Mouse (Mus musculus): ENCODE measurements around the gene Ednrb.
A peak's percentile ranks its signal among the peaks of the same experiment; 100 is the strongest.
"Not testable (repeated sequence)": the region's sequence is repeated elsewhere in the genome, so short reads cannot be mapped to it uniquely, and the experiment has no call there.

Ednrb gene

DNA sequence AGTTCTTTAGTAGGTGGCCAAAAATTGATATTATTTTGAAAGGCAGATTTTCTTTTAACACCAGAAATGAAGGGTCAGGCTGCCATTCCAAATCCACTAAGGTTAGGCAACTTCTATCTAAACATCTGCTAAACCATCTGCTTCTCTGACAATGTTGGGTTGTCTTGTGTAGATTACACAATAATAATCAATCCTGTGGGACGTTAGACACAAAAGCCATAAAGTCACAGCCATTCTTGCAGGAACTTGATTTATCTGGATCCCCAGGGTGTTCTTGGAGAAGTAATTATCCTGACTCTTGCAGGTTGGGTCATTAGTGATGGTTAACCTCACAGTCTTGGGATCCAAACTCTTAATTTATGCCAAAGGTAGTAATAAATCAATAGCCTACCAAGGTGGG, 21.6 kb downstream of the Ednrb start:
- DNase-seq (ENCODE audit: low spot score), result no peak

DNA sequence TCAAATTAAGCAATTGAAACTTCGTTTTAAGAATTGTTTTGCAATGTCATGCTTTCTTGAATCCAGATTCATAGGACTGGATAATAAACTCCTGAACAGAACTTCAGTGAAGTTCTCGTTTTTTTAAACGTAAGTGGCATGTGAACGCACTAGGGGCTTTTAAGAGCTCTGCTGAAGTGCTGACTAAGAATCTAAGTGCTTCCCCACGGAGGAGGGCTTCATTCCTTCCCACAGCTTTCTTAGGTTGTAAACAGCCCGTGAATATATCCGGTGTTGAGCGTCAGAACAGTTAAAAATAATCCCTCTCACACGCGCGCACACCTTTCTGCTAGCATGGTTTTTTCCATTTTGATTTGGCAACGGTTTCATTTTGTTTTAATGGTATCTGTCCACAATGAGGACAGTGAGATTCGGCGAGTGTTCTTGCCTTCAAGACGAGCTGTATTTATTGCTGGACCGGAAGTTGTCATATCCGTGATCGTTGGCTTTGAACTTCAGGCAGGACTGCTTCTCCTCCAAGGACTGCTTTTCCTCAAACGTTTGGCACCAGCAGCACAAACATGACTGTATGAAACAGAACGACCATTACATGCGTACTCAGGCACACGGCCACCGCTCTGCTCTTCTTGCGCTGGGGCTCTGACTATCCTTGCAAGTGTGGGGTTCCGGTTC, 27.4 kb downstream of the Ednrb start:
- no peak for DNase-seq (ENCODE audit: low spot score)

- DNase-seq (ENCODE audit: low spot score), result peak; percentile 2
Observed at GRCm38 (mm10) chr14:103815542-103815941, 28.7 kb downstream of the Ednrb start.

DNA sequence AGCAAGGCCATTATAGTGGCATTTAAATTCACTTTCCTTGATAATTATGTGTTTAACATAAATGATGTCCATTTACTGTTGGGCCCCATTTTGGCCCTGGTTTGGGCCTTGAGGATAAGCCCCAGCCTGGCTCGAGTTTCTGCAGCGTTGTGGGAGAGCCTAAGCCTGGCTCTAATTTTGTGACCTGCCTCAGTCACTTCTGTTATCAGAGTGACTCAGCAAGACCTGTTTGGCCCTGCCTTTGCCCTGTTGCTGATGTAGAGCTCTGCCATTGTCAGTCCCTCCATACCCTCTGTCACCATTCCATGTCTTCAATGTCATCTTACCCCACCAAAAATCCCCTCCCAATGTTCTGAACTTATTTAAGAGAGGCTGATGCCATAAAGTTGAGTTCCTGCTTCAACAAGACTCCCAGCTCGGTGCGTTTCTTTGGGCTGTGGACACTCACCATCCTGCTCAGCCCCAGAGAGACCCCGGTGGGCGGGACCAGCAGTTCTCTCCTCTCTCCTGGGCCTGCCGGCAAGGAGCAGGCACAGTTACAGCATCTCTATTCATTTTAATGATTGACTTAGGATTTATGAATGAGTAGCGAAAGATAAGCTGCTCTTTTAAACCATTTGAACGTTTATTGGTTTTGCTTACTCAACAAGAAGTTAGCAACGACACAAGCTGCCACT, 30.0 kb downstream of the Ednrb start:
- no peak for DNase-seq (ENCODE audit: low spot score)

- no peak for DNase-seq (ENCODE audit: low spot score)
Observed at GRCm38 (mm10) chr14:103813246-103813645, 31.0 kb downstream of the Ednrb start.

DNA sequence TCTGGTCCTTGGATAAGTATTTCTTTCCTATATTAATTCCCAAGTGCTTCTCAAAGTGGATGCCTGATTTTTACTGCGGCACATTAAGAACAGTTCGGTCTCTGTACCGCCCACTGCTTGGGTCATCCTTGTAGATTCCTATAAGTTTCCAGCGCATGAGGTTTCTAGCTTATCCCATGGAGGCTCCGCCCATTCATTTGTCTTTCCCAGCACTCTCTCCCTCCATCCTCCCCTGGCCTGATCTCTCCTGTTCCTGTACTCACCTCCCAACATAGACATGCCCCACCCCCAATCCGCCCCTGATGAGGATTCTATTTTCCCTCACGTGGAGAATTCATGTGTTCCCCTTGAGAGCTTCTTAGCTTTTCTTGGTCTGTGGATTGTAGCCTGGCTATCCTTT, 32.9 kb downstream of the Ednrb start:
- DNase-seq (ENCODE audit: low spot score), result no peak

DNA sequence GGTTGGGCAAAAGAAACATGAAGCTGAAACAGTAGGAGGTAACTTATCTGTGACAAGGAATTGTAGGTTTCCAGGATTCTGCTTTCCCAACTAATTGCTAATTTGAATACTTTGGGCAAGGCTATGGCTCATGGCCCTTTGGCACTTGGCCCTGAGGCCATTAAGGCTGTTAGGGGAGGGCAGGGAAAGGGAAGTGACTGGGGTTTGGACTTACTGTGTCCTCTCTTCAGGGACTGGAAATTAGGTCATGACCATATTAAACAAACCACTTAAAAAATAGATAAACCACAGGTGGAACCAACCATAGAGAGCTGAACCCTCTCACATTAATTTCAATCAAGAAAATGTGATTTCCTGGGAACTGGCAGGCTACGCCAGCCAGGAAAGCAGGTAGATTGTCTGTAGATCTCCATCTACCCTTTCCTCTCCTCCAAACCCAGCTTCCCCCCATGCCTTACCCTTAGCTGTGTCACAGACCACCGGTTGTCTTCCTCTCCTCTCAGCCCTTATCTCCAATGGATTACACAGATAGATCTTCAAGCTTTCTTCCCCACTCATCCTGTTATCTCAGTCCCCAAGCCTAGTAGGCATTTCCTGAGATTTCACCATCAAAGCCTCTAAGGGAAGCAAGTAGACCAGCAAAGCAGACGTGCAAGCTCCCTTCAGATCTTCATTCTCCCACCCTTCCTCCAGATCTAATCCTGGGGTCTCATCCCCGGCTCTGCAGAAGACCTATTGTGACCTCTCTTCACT, 40.1 kb downstream of the Ednrb start:
- no peak for DNase-seq (ENCODE audit: low spot score)

DNA sequence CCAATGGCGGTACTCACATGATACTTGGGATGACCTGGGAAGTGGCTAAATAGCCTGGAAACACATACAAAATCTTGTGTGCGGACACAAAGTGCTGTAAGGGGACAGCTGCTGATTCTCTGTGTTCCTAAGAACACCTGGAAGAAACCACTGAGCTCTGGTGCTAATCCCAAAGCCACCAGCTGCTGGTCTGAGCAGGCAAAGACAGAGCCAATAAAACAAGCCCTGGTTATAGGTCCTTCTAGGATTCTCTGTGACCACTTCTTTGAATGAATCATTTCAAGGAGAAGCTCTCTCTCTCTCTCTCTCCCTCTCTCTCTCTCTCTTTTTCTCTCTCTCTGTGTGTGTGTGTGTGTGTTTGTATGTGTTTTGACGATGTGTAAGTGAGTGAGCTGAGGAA, 47.1 kb downstream of the Ednrb start:
- no peak for DNase-seq (ENCODE audit: low spot score)

GRCm38 (mm10) chr14:103795591-103795990, 48.6 kb downstream of the Ednrb start:
- no peak for DNase-seq (ENCODE audit: low spot score)

DNA sequence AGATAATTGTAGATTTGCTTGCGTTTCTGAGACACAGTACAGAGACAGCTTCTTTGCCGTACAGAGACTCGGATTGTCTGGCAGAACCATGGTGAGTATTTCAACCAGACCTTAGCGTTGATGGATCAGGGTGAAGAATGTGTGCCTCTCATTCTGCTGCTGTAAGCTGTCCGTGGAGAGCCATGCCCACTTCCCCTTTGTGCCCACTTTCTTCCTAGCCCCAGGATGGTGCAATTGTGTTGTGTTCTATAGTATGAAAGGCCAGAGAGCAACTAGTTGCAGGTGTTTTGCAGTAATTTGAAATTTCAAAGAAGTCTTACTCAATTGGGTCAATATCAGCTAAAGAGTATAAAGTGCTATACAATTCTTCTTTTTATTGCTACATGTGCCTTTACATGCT, 50.8 kb downstream of the Ednrb start:
- no peak for DNase-seq (ENCODE audit: low spot score)

- no peak for DNase-seq (ENCODE audit: low spot score)
Observed at GRCm38 (mm10) chr14:103792726-103793125, 51.5 kb downstream of the Ednrb start.

DNA sequence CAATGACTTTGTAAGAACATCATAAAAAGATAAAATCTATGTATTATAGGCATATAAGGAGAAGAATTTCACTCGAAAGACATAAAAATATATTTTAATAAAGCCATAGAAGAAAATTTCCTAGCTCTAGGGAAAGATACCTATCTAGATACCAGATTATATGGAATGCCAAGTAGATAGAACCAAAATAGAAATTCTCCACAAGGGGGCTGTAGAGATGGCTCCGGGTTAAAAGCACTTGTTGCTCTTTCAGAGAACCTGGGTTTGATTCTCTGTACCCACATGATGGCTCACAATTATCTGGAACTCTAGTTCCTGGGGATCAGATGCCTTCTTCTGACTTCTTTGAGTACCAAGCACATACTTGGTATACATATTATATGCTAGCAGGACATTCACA, 56.7 kb downstream of the Ednrb start:
- DNase-seq (ENCODE audit: low spot score), result no peak

DNA sequence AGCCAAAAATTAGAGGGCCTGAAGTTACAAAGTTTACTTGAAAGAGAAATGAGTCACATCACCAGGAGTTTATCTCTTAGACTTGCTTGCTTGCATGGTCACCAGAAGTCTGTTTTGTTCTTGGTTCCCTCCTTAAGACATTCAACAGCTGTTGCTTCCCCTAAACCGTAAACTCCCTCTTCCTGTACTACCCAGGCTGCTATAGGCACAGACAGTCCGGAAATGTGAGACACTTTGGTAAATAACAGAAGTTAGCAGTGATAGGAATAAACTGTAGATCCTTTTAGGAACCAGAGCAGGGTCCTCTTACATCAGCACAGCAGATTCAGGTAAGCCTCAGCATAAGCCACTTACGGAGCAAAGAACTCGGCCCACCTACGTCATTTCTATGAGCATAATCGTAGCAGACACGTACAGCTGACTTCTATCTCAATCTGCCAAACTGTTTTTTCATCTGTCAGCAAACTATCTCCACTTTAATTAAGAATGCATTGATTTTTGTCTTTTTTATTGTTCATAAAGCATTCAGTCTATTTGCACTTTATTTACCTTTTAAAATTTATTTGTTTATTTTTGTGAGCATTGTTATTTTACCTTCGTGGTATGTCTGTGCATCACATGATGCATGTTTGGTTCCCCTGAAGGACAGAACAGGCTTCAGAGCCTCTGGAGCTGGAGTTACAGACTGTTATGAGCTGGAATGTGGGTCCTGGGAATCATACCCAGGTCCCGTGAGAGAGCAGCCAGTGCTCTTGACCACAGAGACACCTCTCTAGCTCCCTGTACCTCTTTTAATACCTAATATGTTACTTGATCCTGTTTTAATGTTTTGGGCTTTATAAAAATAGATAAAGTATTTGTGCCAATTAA, 58.9 kb downstream of the Ednrb start:
- DNase-seq (ENCODE audit: low spot score), result no peak

DNA sequence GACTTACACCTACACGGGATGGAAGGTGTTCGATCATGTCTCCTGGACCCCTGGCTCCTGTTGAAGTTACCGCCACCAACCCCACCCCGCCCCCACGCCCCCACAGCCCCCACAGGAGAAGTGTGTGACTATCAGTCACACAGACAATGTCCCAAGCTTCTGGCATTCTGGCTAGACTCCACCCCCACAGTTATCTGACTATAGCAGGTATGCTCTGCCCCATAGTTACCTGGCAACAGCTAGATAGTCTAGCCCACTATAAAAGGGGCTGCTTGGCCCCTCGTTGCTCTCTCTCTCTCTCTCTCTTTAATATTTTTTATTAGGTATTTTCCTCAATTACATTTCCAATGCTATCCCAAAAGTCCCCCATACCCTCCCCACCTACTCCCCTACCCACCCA, 63.9 kb downstream of the Ednrb start:
- not testable (repeated sequence) for DNase-seq (ENCODE audit: low spot score)

DNA sequence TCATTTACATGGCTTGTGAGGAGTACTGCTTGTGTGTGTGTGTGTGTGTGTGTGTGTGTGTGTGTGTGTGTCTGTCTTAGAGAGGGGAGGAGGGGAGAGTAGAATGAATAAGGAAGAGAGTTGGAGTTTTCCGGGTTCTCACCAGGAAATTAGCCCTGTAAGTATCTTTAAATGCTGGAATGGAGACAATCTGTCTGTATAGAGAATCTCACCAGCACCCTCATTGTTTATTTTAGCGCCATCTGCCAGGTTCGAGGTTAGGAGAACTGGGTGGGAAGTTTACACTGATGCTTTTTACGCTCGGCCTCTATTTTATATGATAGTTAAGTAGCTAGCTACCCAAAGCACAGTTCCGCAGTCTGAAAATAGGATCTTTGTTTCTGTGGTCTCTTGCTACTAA, 64.9 kb downstream of the Ednrb start:
- DNase-seq (ENCODE audit: low spot score), result no peak

DNA sequence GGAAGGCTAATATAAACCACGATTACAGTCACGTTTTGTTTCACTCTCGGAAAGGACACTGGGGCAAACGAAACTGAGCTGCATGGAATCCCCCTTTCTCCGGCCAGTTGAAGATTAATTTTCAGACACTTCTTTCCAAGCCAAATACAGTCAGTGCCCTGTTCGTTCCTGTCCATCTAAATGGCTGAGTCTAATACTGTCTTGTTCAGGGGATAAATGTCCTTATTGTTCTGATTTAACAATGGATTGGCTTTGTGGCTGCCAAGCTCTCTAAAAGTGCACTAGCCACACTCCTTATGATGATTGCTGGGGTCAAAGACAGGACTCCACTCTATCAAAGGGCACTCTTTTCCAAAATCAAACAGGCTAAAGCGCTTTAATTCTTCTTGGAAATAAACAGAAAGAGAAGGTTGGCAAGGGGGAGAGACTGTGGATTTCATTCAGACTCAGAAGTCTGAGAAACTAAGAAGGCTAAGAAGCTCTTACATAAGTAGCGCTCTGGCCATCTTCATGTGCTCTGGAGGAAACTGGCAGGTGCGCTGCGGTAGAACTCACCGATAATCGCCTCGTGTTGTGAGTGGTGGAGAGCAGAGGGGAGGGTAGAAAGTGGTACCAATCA, 65.6 kb downstream of the Ednrb start:
- no peak for DNase-seq (ENCODE audit: low spot score)

DNA sequence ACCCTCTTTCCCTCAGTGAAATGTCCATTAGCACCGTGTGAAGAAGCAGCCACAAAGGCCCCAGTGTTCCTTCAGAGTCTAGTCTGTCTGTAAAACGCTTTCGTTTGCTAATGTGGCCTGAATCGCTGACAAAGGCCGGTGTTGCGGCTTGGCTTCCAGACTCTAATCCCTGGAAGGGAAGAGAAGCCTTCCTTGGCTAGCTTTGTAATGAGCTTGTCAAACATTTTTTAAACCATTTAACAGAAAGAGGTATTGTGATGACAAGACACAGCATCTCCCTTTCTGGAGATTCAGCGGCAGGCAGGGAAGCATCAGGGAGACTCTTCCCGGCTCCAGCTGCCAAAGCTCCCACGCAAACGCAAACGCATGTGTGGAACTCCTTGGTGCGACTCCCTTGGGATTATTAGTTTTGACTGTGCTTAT, 66.2 kb downstream of the Ednrb start:
- DNase-seq (ENCODE audit: low spot score), result peak; percentile 5

DNA sequence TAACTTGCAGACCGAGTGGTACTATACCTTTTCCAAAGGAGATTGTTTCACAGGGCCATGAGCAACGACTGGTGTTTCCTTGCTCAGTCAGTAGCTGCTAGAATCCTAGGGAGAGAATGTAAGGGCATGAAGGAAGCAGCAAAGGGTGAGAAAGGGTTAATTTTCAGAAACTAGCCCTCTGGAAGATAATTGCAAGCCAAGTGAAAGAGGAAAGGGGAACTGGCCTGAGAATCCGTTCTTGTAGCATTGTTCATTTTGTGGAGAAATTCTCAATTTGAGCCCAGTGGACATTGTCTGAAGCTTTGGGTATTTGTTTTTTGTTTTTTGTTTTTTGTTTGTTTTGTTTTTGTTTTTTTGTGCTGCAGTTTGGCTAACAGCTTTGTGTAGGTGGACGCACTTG, 66.8 kb downstream of the Ednrb start:
- DNase-seq (ENCODE audit: low spot score), result no peak

DNA sequence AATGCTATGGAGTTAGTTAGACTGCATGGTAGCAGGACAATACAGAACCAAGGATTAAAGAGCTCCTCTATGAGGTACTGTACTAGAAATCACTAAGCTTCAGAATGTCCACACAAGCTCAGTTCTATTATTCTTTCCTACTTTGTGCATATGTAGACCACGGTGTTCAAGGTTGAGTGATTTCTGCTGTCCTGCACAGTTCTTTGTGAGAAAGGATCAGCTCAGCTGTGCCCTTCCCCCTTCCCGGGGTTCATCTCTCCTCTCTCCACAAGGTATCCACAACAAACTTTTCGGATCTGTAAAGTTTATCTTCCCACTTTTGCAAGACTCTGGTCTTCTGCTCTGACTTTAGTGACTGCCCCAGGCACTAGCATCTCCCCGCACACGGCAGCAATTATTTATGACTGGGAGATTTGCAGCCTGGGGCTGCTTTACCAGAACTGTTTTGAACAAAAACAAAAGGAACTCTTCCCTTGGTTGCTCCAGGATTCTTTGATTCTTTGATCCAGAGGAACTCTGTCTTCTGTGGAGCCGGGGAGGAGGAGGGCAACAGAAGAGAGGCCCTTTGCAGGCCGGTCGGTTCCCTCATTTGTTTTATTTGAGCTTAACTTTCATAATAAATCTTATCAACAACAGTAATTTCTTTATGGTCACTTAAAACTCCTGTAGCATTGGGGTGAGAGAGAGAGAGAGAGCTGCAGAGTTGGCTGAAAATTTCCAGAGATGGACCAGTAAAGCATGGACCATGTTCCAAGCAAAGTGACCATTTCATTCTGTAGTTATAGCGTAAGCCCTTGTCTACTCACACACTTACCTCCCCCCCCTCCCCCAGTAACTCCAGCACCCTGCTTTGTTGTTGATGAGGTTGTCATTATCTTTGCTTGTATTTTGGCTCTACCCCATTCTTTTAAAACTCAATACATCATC, 74.6 kb downstream of the Ednrb start:
- DNase-seq (ENCODE audit: low spot score), result no peak

- no peak for DNase-seq (ENCODE audit: low spot score)
Observed at GRCm38 (mm10) chr14:103767488-103767887, 76.7 kb downstream of the Ednrb start.
